Mouse (Mus musculus) MEL (cell line): ENCODE results near the gene Chd3. TPM values are rescaled to one million over a fixed set of nuclear protein-coding genes. Genes with fewer than 3 reads are reported as not detected.

Source experiments
- DNase-seq: peaks from one replicate; pipeline ENCODE4 v3.0.0; 2011; ENCODE audit warnings: low read depth, low spot score
- H3K27ac ChIP-seq: 2 replicates; pipeline ENCODE4 v1.5.1; 2012; ENCODE audit warnings: low read depth, mild to moderate bottlenecking, control low read depth, low read length, moderate library complexity; ENCODE audit not compliant: control insufficient read depth
- H3K27me3 ChIP-seq, 2 experiments: fragments of 150-350 bp in 1 of 2; sonication (generic) in 1 of 2; 2 replicates each; pipeline ENCODE4 v1.6.1; 2012; ENCODE audit warnings: low read length in 2 of 2, mild to moderate bottlenecking in 2 of 2, improper control_type of control experiment in 1 of 2, moderate library complexity in 1 of 2; ENCODE audit not compliant: insufficient read depth in 2 of 2, control insufficient read depth in 1 of 2
- H3K36me3 ChIP-seq, 2 experiments: 2 replicates each; pipeline ENCODE4 v1.6.1; 2012 to 2014; ENCODE audit warnings: low read length in 2 of 2, improper control_type of control experiment in 1 of 2, inconsistent platforms in 1 of 2, mild to moderate bottlenecking in 1 of 2; ENCODE audit not compliant: insufficient read depth in 2 of 2, control insufficient read depth in 1 of 2
- H3K4me1 ChIP-seq, 2 experiments: fragments of 150-350 bp in 1 of 2; sonication (generic) in 1 of 2; 2 replicates each; pipeline ENCODE4 v1.6.1; 2012; ENCODE audit warnings: low read length in 2 of 2, improper control_type of control experiment in 1 of 2, mild to moderate bottlenecking in 1 of 2; ENCODE audit not compliant: insufficient read depth in 2 of 2, control insufficient read depth in 1 of 2
- H3K4me3 ChIP-seq, 2 experiments: fragments of 150-350 bp in 1 of 2; sonication (generic) in 1 of 2; 2 replicates each; pipeline ENCODE4 v1.5.1; 2012; ENCODE audit warnings: low read depth in 2 of 2, low read length in 2 of 2, mild to moderate bottlenecking in 2 of 2, moderate library complexity in 2 of 2, control low read depth in 1 of 2, improper control_type of control experiment in 1 of 2; ENCODE audit not compliant: control insufficient read depth in 1 of 2, insufficient read depth in 1 of 2
- H3K79me2 ChIP-seq: 2 replicates; pipeline ENCODE4 v1.6.1; 2012; ENCODE audit warnings: mild to moderate bottlenecking, low read length, moderate library complexity; ENCODE audit not compliant: control insufficient read depth, poor library complexity, insufficient read depth
- H3K9ac ChIP-seq: 2 replicates; pipeline ENCODE4 v1.6.1; 2012; ENCODE audit warnings: low read depth, mild to moderate bottlenecking, control low read depth, low read length, moderate library complexity; ENCODE audit not compliant: control insufficient read depth, poor library complexity, severe bottlenecking
- H3K9me3 ChIP-seq: fragments of 150-350 bp; sonication (generic); replicated peaks from 2 replicates; pipeline ENCODE4 v1.6.1; 2012; ENCODE audit warnings: mild to moderate bottlenecking, low read length, improper control_type of control experiment, moderate library complexity; ENCODE audit not compliant: insufficient read depth
- BHLHE40 ChIP-seq: IDR thresholded peaks from 2 replicates; pipeline ENCODE4 v1.6.1; 2012; ENCODE audit warnings: low read depth, mild to moderate bottlenecking, inconsistent platforms, low read length, improper control_type of control experiment, borderline replicate concordance
- CHD1 ChIP-seq: IDR thresholded peaks from 2 replicates; pipeline ENCODE4 v1.6.1; 2012; ENCODE audit warnings: low read depth, mild to moderate bottlenecking, inconsistent platforms, low read length, improper control_type of control experiment
- CTCF ChIP-seq, 3 experiments: IDR thresholded peaks in 2 of 3; conservative IDR thresholded peaks in 1 of 3; 2 replicates each; pipeline ENCODE4 v1.5.1; 2011 to 2012; ENCODE audit warnings: low read length in 3 of 3, low read depth in 2 of 3, mild to moderate bottlenecking in 2 of 3, improper control_type of control experiment in 1 of 3, inconsistent platforms in 1 of 3, mixed read lengths in 1 of 3, moderate library complexity in 1 of 3; ENCODE audit not compliant: control insufficient read depth in 1 of 3, insufficient read depth in 1 of 3, poor library complexity in 1 of 3, severe bottlenecking in 1 of 3
- E2F4 ChIP-seq: IDR thresholded peaks from 2 replicates; pipeline ENCODE4 v1.6.1; 2011; ENCODE audit warnings: low read depth, low read length, improper control_type of control experiment, borderline replicate concordance
- ELF1 ChIP-seq: IDR thresholded peaks from 2 replicates; pipeline ENCODE4 v1.6.1; 2014; ENCODE audit warnings: low read depth, mild to moderate bottlenecking, inconsistent platforms, low read length, improper control_type of control experiment, moderate library complexity
- EP300 ChIP-seq, 2 experiments: IDR thresholded peaks; 2 replicates each; pipeline ENCODE4 v1.6.1; 2011; ENCODE audit warnings: improper control_type of control experiment in 2 of 2, low read length in 2 of 2, low read depth in 1 of 2, mild to moderate bottlenecking in 1 of 2
- ETS1 ChIP-seq: IDR thresholded peaks from 2 replicates; pipeline ENCODE4 v1.6.1; 2012; ENCODE audit warnings: low read depth, mild to moderate bottlenecking, inconsistent platforms, low read length, improper control_type of control experiment, moderate library complexity
- GATA1 ChIP-seq: IDR thresholded peaks from 2 replicates; pipeline ENCODE4 v1.6.1; 2011; ENCODE audit warnings: low read depth, low read length, improper control_type of control experiment
- KAT2A ChIP-seq: conservative IDR thresholded peaks from 2 replicates; pipeline ENCODE4 v1.6.1; 2012; ENCODE audit warnings: low read depth, low read length, improper control_type of control experiment, inconsistent platforms
- MAFK ChIP-seq: IDR thresholded peaks from 2 replicates; pipeline ENCODE4 v1.6.1; 2011; ENCODE audit warnings: low read depth, mild to moderate bottlenecking, low read length, improper control_type of control experiment, borderline replicate concordance
- MAX ChIP-seq: IDR thresholded peaks from 2 replicates; pipeline ENCODE4 v1.6.1; 2011; ENCODE audit warnings: low read length, improper control_type of control experiment
- MAZ ChIP-seq: IDR thresholded peaks from 2 replicates; pipeline ENCODE4 v1.6.1; 2012; ENCODE audit warnings: low read depth, mild to moderate bottlenecking, inconsistent platforms, low read length, improper control_type of control experiment
- MXI1 ChIP-seq: IDR thresholded peaks from 2 replicates; pipeline ENCODE4 v1.6.1; 2011; ENCODE audit warnings: mild to moderate bottlenecking, low read depth, low read length, improper control_type of control experiment
- MYB ChIP-seq: IDR thresholded peaks from 2 replicates; pipeline ENCODE4 v1.6.1; 2011; ENCODE audit warnings: mild to moderate bottlenecking, low read depth, low read length, improper control_type of control experiment
- MYC ChIP-seq: IDR thresholded peaks from 2 replicates; pipeline ENCODE4 v1.6.1; 2011; ENCODE audit warnings: low read depth, mild to moderate bottlenecking, low read length, improper control_type of control experiment, moderate library complexity
- NRF1 ChIP-seq: IDR thresholded peaks from 2 replicates; pipeline ENCODE4 v1.6.1; 2014; ENCODE audit warnings: low read depth, mild to moderate bottlenecking, inconsistent platforms, low read length, improper control_type of control experiment, moderate library complexity; ENCODE audit not compliant: poor library complexity, insufficient read depth, severe bottlenecking
- POLR2A ChIP-seq, 2 experiments: IDR thresholded peaks; 2 replicates each; pipeline ENCODE4 v1.6.1; 2011 to 2012; ENCODE audit warnings: low read length in 2 of 2, mild to moderate bottlenecking in 2 of 2, control low read depth in 1 of 2, improper control_type of control experiment in 1 of 2, low read depth in 1 of 2, moderate library complexity in 1 of 2; ENCODE audit not compliant: control insufficient read depth in 1 of 2, insufficient read depth in 1 of 2, poor library complexity in 1 of 2
- POLR2AphosphoS2 ChIP-seq: IDR thresholded peaks from 2 replicates; pipeline ENCODE4 v1.6.1; 2011; ENCODE audit warnings: low read length, improper control_type of control experiment
- RCOR1 ChIP-seq: IDR thresholded peaks from 2 replicates; pipeline ENCODE4 v1.6.1; 2012; ENCODE audit warnings: low read depth, mild to moderate bottlenecking, inconsistent platforms, low read length, improper control_type of control experiment
- SIN3A ChIP-seq: IDR thresholded peaks from 2 replicates; pipeline ENCODE4 v1.6.1; 2012; ENCODE audit warnings: low read length, improper control_type of control experiment, inconsistent platforms
- TAL1 ChIP-seq: IDR thresholded peaks from 2 replicates; pipeline ENCODE4 v1.6.1; 2012; ENCODE audit warnings: mild to moderate bottlenecking, inconsistent platforms, low read length, moderate library complexity, mixed read lengths
- USF1 ChIP-seq: IDR thresholded peaks from 2 replicates; pipeline ENCODE4 v1.6.1; 2014; ENCODE audit warnings: low read depth, mild to moderate bottlenecking, inconsistent platforms, low read length, improper control_type of control experiment, moderate library complexity
- USF2 ChIP-seq, 2 experiments: IDR thresholded peaks; 2 replicates each; pipeline ENCODE4 v1.6.1; 2011 to 2012; ENCODE audit warnings: improper control_type of control experiment in 2 of 2, low read length in 2 of 2, borderline replicate concordance in 1 of 2, inconsistent platforms in 1 of 2, low read depth in 1 of 2, mild to moderate bottlenecking in 1 of 2; ENCODE audit not compliant: insufficient read depth in 1 of 2
- ZKSCAN1 ChIP-seq: IDR thresholded peaks from 2 replicates; pipeline ENCODE4 v1.6.1; 2012; ENCODE audit warnings: low read depth, mild to moderate bottlenecking, inconsistent platforms, low read length, improper control_type of control experiment, moderate library complexity
- ZMIZ1 ChIP-seq: IDR thresholded peaks from 2 replicates; pipeline ENCODE4 v1.6.1; 2012; ENCODE audit warnings: low read depth, mild to moderate bottlenecking, inconsistent platforms, low read length, improper control_type of control experiment, moderate library complexity
- ZNF384 ChIP-seq: IDR thresholded peaks from 2 replicates; pipeline ENCODE4 v1.6.1; 2012; ENCODE audit warnings: low read depth, mild to moderate bottlenecking, inconsistent platforms, low read length, improper control_type of control experiment
- polyA plus RNA-seq, 2 experiments: library from polyadenylated mRNA; stranded (reverse) in 1 of 2; unstranded in 1 of 2; fragments of >175 nt in 1 of 2; fragments of >200 nt in 1 of 2; gene quantifications; 2 replicates each; pipeline versions ENCODE4 v1.2.1 to v1.2.4; 2012; ENCODE audit warnings: low replicate concordance in 2 of 2, low read depth in 1 of 2; ENCODE audit not compliant: insufficient read length in 2 of 2, insufficient read depth in 1 of 2, missing spikeins in 1 of 2
- total RNA-seq: library from RNA; depleted of rRNA; stranded (reverse); fragments of 300-350 nt; gene quantifications from 2 replicates; pipeline ENCODE4 v1.2.3, GENCODE M21; 2012

Gene Chd3
- total and polyA plus RNA-seq, 3 experiments, result 37.3 to 84.9 TPM; not detected in 1

DNA sequence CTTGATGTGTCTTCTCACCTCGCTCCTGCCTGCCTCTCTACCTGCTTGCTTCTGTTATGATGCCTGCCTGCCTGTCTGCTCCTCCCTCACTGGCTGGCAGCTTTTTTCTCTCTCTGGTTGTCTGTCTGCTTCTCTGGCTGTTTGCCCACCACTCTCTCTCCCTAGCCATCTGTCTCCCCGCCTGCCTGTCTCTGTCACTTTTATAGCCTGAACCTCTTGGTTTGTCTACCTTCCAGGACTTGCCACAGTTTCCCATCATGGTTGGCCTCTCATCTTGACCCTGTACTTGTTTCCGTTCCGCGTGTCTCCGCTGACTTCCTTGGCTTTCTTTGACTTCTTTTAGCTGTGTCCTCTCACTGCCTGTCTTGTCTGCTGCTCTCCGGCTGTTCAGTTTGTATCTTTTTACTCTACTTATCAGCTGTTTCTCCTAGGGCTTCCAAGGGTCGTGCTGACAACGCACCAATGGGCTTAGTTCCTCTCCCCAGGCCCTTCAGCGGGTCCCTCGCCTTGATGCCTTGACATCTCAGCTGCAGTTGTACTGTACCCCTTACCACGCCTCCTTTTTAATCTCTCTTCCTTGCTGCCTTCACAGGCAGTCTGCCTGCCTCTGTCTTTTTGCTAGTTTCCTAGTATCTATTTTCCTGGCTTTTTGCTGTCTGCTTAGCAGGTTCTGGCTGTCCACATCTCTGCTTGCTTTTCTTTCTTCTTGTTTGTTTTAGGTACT lies 3.0 kb upstream of the Chd3 start:
- peak overlapping the region; percentile 84 for H3K27ac ChIP-seq
- DNase-seq, result peak; percentile 92
- H3K4me1 ChIP-seq, result peaks cover 13 to 30% of the 10 kb centered on the region in 2 experiments
- no peaks in the 10 kb centered on the region for H3K9me3 ChIP-seq
- peak overlapping the region; percentile 11 for H3K9ac ChIP-seq
- H3K36me3 ChIP-seq, result peaks cover 0 to 26% of the 10 kb centered on the region in 2 experiments; a peak in 2 of 4 replicates
- no peaks in the 10 kb centered on the region for H3K27me3 ChIP-seq
- peak overlapping the region; percentile 2 to 22; a peak in 3 of 4 replicates for H3K4me3 ChIP-seq
- peaks cover 16% of the 10 kb centered on the region for H3K79me2 ChIP-seq
- 0 out of 2 replicates have a peak, but pooled peaks have one; percentile 41 for TF ChIP-seq MAFK
- TF ChIP-seq ELF1, result no peak
- TF ChIP-seq CTCF (IDR thresholded peaks at IDR 0.05 in 2 of 3, conservative IDR thresholded peaks at IDR 0.05 in 1 of 3; ENCODE audit: control insufficient read depth in 1 of 3, insufficient read depth in 1 of 3, low read depth in 2 of 3, low read length in 3 of 3, poor library complexity in 1 of 3, severe bottlenecking in 1 of 3), result no peak
- TF ChIP-seq MYC, result no peak
- TF ChIP-seq EP300 (IDR thresholded peaks at IDR 0.05; ENCODE audit: low read depth in 1 of 2, low read length in 2 of 2), result 0 out of 4 replicates have a peak, but pooled peaks of 1 of the 2 experiments have one; percentile 7
- TF ChIP-seq ETS1, result peak; percentile 95
- TF ChIP-seq MXI1, result peak; percentile 89
- TF ChIP-seq USF1, result no peak
- TF ChIP-seq POLR2A (IDR thresholded peaks at IDR 0.05; ENCODE audit: control insufficient read depth in 1 of 2, insufficient read depth in 1 of 2, low read depth in 1 of 2, low read length in 2 of 2, poor library complexity in 1 of 2), result peak in 1 of 2 experiments; percentile 54; a peak in 2 of 4 replicates
- TF ChIP-seq BHLHE40, result peak; percentile 1; the same call in 1 of the 2 replicates
- peak; percentile 43; the same call in 1 of the 2 replicates for TF ChIP-seq MAX
- peak; percentile 53 for TF ChIP-seq GATA1
- peak; percentile 96 for TF ChIP-seq SIN3A
- TF ChIP-seq CHD1, result peak; percentile 82

DNA sequence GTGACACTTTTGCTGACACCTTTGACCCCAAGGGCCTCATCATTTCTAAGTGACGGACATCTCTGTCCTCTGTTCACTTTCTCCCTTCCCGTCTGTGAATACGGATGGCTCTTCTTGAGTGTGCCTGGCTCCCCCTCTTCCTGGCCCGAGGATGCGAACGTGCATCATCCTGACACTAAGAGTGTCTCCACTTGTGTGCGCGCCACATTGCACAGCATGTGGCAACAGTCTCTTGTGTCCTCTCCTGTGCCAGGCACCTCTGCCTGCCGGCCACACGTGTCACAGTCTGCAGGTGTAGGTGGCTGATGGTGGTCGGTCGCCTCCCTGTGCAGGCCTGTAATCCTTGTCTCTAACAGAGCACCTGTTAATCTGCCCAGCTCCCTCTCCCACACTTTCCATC lies 2.4 kb upstream of the Chd3 start:
- H3K4me3 ChIP-seq, result no peak overlapping the region
- no peaks in the 10 kb centered on the region for H3K27me3 ChIP-seq
- H3K27ac ChIP-seq, result peak overlapping the region; percentile 84

More for the DNA sequence above, 2.4 kb upstream of the Chd3 start:
- TF ChIP-seq E2F4 (no peak), KAT2A (no peak), BHLHE40 (no peak), GATA1 (no peak), MYB (no peak), TAL1 (no peak), POLR2AphosphoS2 (no peak), EP300 (IDR thresholded peaks at IDR 0.05; ENCODE audit: low read depth in 1 of 2, low read length in 2 of 2) (no peak), ZMIZ1 (no peak), MAZ (no peak), MAX (no peak), NRF1 (no peak), USF2 (IDR thresholded peaks at IDR 0.05; ENCODE audit: borderline replicate concordance in 1 of 2, insufficient read depth in 1 of 2, low read depth in 1 of 2, low read length in 2 of 2) (no peak), ZNF384 (no peak), CTCF (IDR thresholded peaks at IDR 0.05 in 2 of 3, conservative IDR thresholded peaks at IDR 0.05 in 1 of 3; ENCODE audit: control insufficient read depth in 1 of 3, insufficient read depth in 1 of 3, low read depth in 2 of 3, low read length in 3 of 3, poor library complexity in 1 of 3, severe bottlenecking in 1 of 3) (no peak), ZKSCAN1 (no peak), RCOR1 (no peak), MYC (no peak)
- Histone ChIP-seq H3K79me2 (peaks cover 16% of the 10 kb centered on the region), H3K36me3 (peaks cover 0 to 26% of the 10 kb centered on the region in 2 experiments; a peak in 2 of 4 replicates), H3K9me3 (no peaks in the 10 kb centered on the region), H3K9ac (no peak overlapping the region; the same call in 1 of the 2 replicates), H3K4me1 (peaks cover 13 to 30% of the 10 kb centered on the region in 2 experiments)
- no peak for DNase-seq
